Mouse (Mus musculus) ES-E14 (cell line): ENCODE data around the gene Col6a3.

ENCODE experiments used
- CHD2 ChIP-seq: IDR thresholded peaks from 2 replicates; pipeline ENCODE4 v1.6.1; 2014; ENCODE audit warnings: mild to moderate bottlenecking, low read depth, low read length, inconsistent platforms
- ZNF384 ChIP-seq: IDR thresholded peaks from 2 replicates; pipeline ENCODE4 v1.6.1; 2012; ENCODE audit warnings: low read depth, low read length, inconsistent platforms

DNA sequence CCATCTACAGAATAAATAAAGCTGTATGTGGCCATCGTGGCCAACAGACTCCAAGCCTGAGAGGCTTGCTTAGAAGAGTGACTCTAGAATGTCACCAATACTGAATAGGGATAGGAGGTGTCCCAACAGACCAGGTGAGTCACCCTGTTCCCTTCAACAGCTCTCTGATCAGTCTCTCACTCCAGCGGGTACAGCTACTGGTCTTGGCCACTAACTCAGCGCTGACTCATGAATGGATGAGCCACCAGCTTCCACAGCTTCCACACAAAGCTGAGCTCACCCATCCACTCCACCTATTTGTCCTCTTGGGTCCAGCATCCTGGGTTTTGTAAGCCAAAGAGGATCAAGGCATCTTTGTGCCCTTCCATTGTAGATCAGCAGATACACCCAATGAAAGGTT lies 114.3 kb downstream of the Col6a3 start:
- TF ChIP-seq CHD2 (no peak), ZNF384 (no peak)
